Mouse (Mus musculus): Measurements from ENCODE around the gene Tgif2lx1. TPM values are rescaled to one million over a fixed set of nuclear protein-coding genes. Genes with fewer than 3 reads are reported as not detected.
"Not testable (repeated sequence)": the region's sequence is repeated elsewhere in the genome, so short reads cannot be mapped to it uniquely, and the experiment has no call there.

Tgif2lx1 gene
- not detected for total RNA-seq (2021)
- long read RNA-seq, experiment 1 = 0 reads
- long read RNA-seq, experiment 2 = 0 reads

DNA sequence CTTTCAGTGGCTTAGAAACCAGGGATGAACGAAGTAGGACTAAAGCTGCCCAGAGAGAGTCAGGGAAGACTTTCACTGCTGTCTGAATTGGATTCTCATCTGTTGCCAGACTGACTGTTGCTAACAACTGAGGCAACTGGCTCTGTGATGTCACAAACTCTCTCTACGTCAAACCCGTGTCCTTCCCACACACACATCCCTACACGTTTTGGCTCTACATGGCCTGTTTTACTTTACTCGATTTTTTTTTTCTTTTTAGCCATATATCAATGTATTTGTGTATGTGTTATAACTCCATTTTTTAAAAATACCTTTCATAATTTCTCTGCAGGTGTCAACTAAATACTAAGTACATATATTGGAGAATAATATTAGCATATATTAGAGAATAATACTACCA is at the start of gene Tgif2lx1:
Gene Tgif2lx1 (minus strand): TSS at position 101 of the 400 bp plus-strand sequence.
- intact Hi-C loops (cut with DNase I; ENCODE audit: low total_unique reads); DNase-seq: not testable (repeated sequence)

Other genes with a start within 250 kb of the Tgif2lx1 start
- not detected for gene Tgif2lx2, start 53.5 kb downstream of the Tgif2lx1 start, total RNA-seq (2021)

Data from gastrocnemius, postnatal 14 days (tissue).